Mouse (Mus musculus): Measurements from ENCODE around the gene Rab1b. TPM values are rescaled to one million over a fixed set of nuclear protein-coding genes. Genes with fewer than 3 reads are reported as not detected.

The Rab1b gene
- polyA plus RNA-seq, 1 experiment from 2014 or later, result 286 TPM

- no peak for ATAC-seq (ENCODE audit: low FRiP score, low TSS enrichment)
- Histone ChIP-seq H3K27ac (ENCODE audit: low read depth, low read length) (no peak overlapping the region), H3K27me3 (ENCODE audit: control insufficient read depth, insufficient read depth, low read length) (no peaks in the 10 kb centered on the region; the same call in 1 of the 2 replicates), H3K9ac (ENCODE audit: low read depth, low read length) (no peak overlapping the region), H3K4me1 (ENCODE audit: control insufficient read depth, insufficient read depth, low read length) (peaks cover under 1% of the 10 kb centered on the region), H3K9me3 (ENCODE audit: control insufficient read depth, low read length) (no peaks in the 10 kb centered on the region), H3K36me3 (ENCODE audit: control insufficient read depth, insufficient read depth, low read length) (no peaks in the 10 kb centered on the region), H3K4me2 (replicated peaks; ENCODE audit: low read depth, low read length) (no peak overlapping the region), H3K4me3 (ENCODE audit: low read length) (no peak overlapping the region)
- WGBS, result 72% methylated on average over 7 of the region's 7 CpGs
These were observed 17.3 kb upstream of the Rab1b start for GRCm38 (mm10) chr19:5124055-5124614.

- H3K36me3 ChIP-seq (ENCODE audit: control insufficient read depth, insufficient read depth, low read length), result no peaks in the 10 kb centered on the region
- no peak overlapping the region for H3K9ac ChIP-seq (ENCODE audit: low read depth, low read length)
- H3K4me1 ChIP-seq (ENCODE audit: control insufficient read depth, insufficient read depth, low read length), result peaks cover 8% of the 10 kb centered on the region
- no peaks in the 10 kb centered on the region; the same call in 1 of the 2 replicates for H3K27me3 ChIP-seq (ENCODE audit: control insufficient read depth, insufficient read depth, low read length)
- no peak overlapping the region for H3K4me3 ChIP-seq (ENCODE audit: low read length)
- WGBS, result 76% methylated on average over 3 of the region's 3 CpGs
- H3K27ac ChIP-seq (ENCODE audit: low read depth, low read length), result no peak overlapping the region
- ATAC-seq (ENCODE audit: low FRiP score, low TSS enrichment), result no peak
- no peaks in the 10 kb centered on the region for H3K9me3 ChIP-seq (ENCODE audit: control insufficient read depth, low read length)
- H3K4me2 ChIP-seq (replicated peaks; ENCODE audit: low read depth, low read length), result no peak overlapping the region
These were observed 16.4 kb upstream of the Rab1b start for GRCm38 (mm10) chr19:5123241-5123640.

GRCm38 (mm10) chr19:5122492-5122891 is 15.6 kb upstream of the Rab1b start:
- WGBS, result 79% methylated on average over 10 of the region's 10 CpGs
- no peak overlapping the region for H3K4me3 ChIP-seq (ENCODE audit: low read length)
- no peaks in the 10 kb centered on the region; the same call in 1 of the 2 replicates for H3K27me3 ChIP-seq (ENCODE audit: control insufficient read depth, insufficient read depth, low read length)
- H3K36me3 ChIP-seq (ENCODE audit: control insufficient read depth, insufficient read depth, low read length), result no peaks in the 10 kb centered on the region
- no peak for ATAC-seq (ENCODE audit: low FRiP score, low TSS enrichment)
- peaks cover 8% of the 10 kb centered on the region for H3K4me1 ChIP-seq (ENCODE audit: control insufficient read depth, insufficient read depth, low read length)
- no peak overlapping the region for H3K4me2 ChIP-seq (replicated peaks; ENCODE audit: low read depth, low read length)
- H3K27ac ChIP-seq (ENCODE audit: low read depth, low read length), result no peak overlapping the region
- H3K9me3 ChIP-seq (ENCODE audit: control insufficient read depth, low read length), result no peaks in the 10 kb centered on the region
- no peak overlapping the region for H3K9ac ChIP-seq (ENCODE audit: low read depth, low read length)

GRCm38 (mm10) chr19:5118384-5118698 is 11.5 kb upstream of the Rab1b start, which contains the start of gene Klc2:
Klc2 (minus strand) TSS chr19:5118560.
- Histone ChIP-seq H3K27me3 (ENCODE audit: control insufficient read depth, insufficient read depth, low read length) (no peaks in the 10 kb centered on the region), H3K9ac (ENCODE audit: low read depth, low read length) (peak within 1 kb of the TSS; percentile 76), H3K36me3 (ENCODE audit: control insufficient read depth, insufficient read depth, low read length) (peaks cover 8% of the 10 kb centered on the region; the same call in 1 of the 2 replicates), H3K27ac (ENCODE audit: low read depth, low read length) (peak within 1 kb of the TSS; percentile 89), H3K4me3 (ENCODE audit: low read length) (peak within 1 kb of the TSS; percentile 88), H3K4me2 (replicated peaks; ENCODE audit: low read depth, low read length) (peak within 1 kb of the TSS; percentile 94), H3K9me3 (ENCODE audit: control insufficient read depth, low read length) (no peaks in the 10 kb centered on the region), H3K4me1 (ENCODE audit: control insufficient read depth, insufficient read depth, low read length) (peaks cover 12% of the 10 kb centered on the region)
- 1% methylated on average over 18 of the region's 18 CpGs for WGBS
- ATAC-seq (ENCODE audit: low FRiP score, low TSS enrichment), result peak; percentile 93

GRCm38 (mm10) chr19:5117494-5118383 is 10.9 kb upstream of the Rab1b start:
- WGBS, result under 1% methylated on average over 78 of the region's 83 CpGs
- peak; percentile 90 for ATAC-seq (ENCODE audit: low FRiP score, low TSS enrichment)
- H3K9ac ChIP-seq (ENCODE audit: low read depth, low read length), result peak overlapping the region; percentile 76

GRCm38 (mm10) chr19:5113783-5114182 is 6.9 kb upstream of the Rab1b start:
- ATAC-seq (ENCODE audit: low FRiP score, low TSS enrichment), result no peak
- Histone ChIP-seq H3K27ac (ENCODE audit: low read depth, low read length) (no peak overlapping the region), H3K36me3 (ENCODE audit: control insufficient read depth, insufficient read depth, low read length) (peaks cover 49% of the 10 kb centered on the region), H3K9ac (ENCODE audit: low read depth, low read length) (no peak overlapping the region), H3K4me3 (ENCODE audit: low read length) (no peak overlapping the region), H3K4me1 (ENCODE audit: control insufficient read depth, insufficient read depth, low read length) (peaks cover 11% of the 10 kb centered on the region), H3K4me2 (replicated peaks; ENCODE audit: low read depth, low read length) (no peak overlapping the region), H3K9me3 (ENCODE audit: control insufficient read depth, low read length) (no peaks in the 10 kb centered on the region), H3K27me3 (ENCODE audit: control insufficient read depth, insufficient read depth, low read length) (no peaks in the 10 kb centered on the region)
- 97% methylated on average over 7 of the region's 7 CpGs for WGBS

More at GRCm38 (mm10) chr19:5117494-5118383, 10.9 kb upstream of the Rab1b start:
- Histone ChIP-seq H3K27ac (ENCODE audit: low read depth, low read length) (peak overlapping the region; percentile 89), H3K9me3 (ENCODE audit: control insufficient read depth, low read length) (no peaks in the 10 kb centered on the region), H3K4me1 (ENCODE audit: control insufficient read depth, insufficient read depth, low read length) (peaks cover 12% of the 10 kb centered on the region), H3K4me3 (ENCODE audit: low read length) (peak overlapping the region; percentile 88), H3K36me3 (ENCODE audit: control insufficient read depth, insufficient read depth, low read length) (peaks cover 10% of the 10 kb centered on the region; the same call in 1 of the 2 replicates), H3K4me2 (replicated peaks; ENCODE audit: low read depth, low read length) (peak overlapping the region; percentile 94), H3K27me3 (ENCODE audit: control insufficient read depth, insufficient read depth, low read length) (no peaks in the 10 kb centered on the region)

- Histone ChIP-seq H3K27ac (ENCODE audit: low read depth, low read length) (peak overlapping the region; percentile 83), H3K36me3 (ENCODE audit: control insufficient read depth, insufficient read depth, low read length) (peaks cover 50% of the 10 kb centered on the region), H3K4me2 (replicated peaks; ENCODE audit: low read depth, low read length) (no peak overlapping the region), H3K4me1 (ENCODE audit: control insufficient read depth, insufficient read depth, low read length) (peaks cover 22% of the 10 kb centered on the region), H3K9ac (ENCODE audit: low read depth, low read length) (0 out of 2 replicates have a peak overlapping the region, but pooled peaks have one; percentile 7), H3K27me3 (ENCODE audit: control insufficient read depth, insufficient read depth, low read length) (no peaks in the 10 kb centered on the region), H3K4me3 (ENCODE audit: low read length) (no peak overlapping the region), H3K9me3 (ENCODE audit: control insufficient read depth, low read length) (no peaks in the 10 kb centered on the region)
- 83% methylated on average over 19 of the region's 19 CpGs for WGBS
- ATAC-seq (ENCODE audit: low FRiP score, low TSS enrichment), result no peak
These were observed 3.0 kb upstream of the Rab1b start for GRCm38 (mm10) chr19:5109659-5110453.

- Histone ChIP-seq H3K9ac (ENCODE audit: low read depth, low read length) (no peak overlapping the region), H3K9me3 (ENCODE audit: control insufficient read depth, low read length) (no peaks in the 10 kb centered on the region), H3K4me1 (ENCODE audit: control insufficient read depth, insufficient read depth, low read length) (peaks cover 22% of the 10 kb centered on the region), H3K4me3 (ENCODE audit: low read length) (no peak overlapping the region), H3K4me2 (replicated peaks; ENCODE audit: low read depth, low read length) (no peak overlapping the region; the same call in 1 of the 2 replicates), H3K27me3 (ENCODE audit: control insufficient read depth, insufficient read depth, low read length) (no peaks in the 10 kb centered on the region), H3K27ac (ENCODE audit: low read depth, low read length) (peak overlapping the region; percentile 83), H3K36me3 (ENCODE audit: control insufficient read depth, insufficient read depth, low read length) (peaks cover 57% of the 10 kb centered on the region)
- ATAC-seq (ENCODE audit: low FRiP score, low TSS enrichment), result 0 out of 2 replicates have a peak, but pooled peaks have one; percentile 12
- WGBS, result 54% methylated on average over 4 of the region's 4 CpGs
These were observed 1.8 kb upstream of the Rab1b start for GRCm38 (mm10) chr19:5108702-5109101.

All from kidney, embryonic 14.5 days (tissue).